Mouse (Mus musculus) NIH3T3 (cell line): ENCODE results near the gene Ppp1r13b.

ENCODE experiments used
- DNase-seq: peaks from one replicate; pipeline ENCODE4 v3.0.0-alpha.2; 2012; ENCODE audit warnings: low read depth

The Ppp1r13b gene

GRCm38 (mm10) chr12:111794102-111794501 lies 113.8 kb downstream of the Ppp1r13b start:
- DNase-seq, result no peak

- no peak for DNase-seq
Measured at GRCm38 (mm10) chr12:111791474-111792104, 116.3 kb downstream of the Ppp1r13b start.

- DNase-seq, result no peak
Measured at GRCm38 (mm10) chr12:111790631-111791030, 117.3 kb downstream of the Ppp1r13b start.

GRCm38 (mm10) chr12:111790090-111790489 lies 117.8 kb downstream of the Ppp1r13b start:
- no peak for DNase-seq

GRCm38 (mm10) chr12:111787015-111787414 lies 120.9 kb downstream of the Ppp1r13b start:
- no peak for DNase-seq

GRCm38 (mm10) chr12:111785174-111785573 lies 122.7 kb downstream of the Ppp1r13b start:
- no peak for DNase-seq

GRCm38 (mm10) chr12:111779544-111779943 lies 128.4 kb downstream of the Ppp1r13b start:
- DNase-seq, result no peak
